Mouse (Mus musculus) heart, embryonic 16.5 days (tissue): ENCODE results near the gene Epb41. TPM values are rescaled to one million over a fixed set of nuclear protein-coding genes. Genes with fewer than 3 reads are reported as not detected.
A peak's percentile ranks its signal among the peaks of the same experiment; 100 is the strongest.

Experiments
- ATAC-seq: fragments of 200-750 bp; cut with Nextera tagmentation; replicated peaks from 2 replicates; pipeline ENCODE4 v1.8.0; 2017; ENCODE audit warnings: moderate number of reproducible peaks; ENCODE audit not compliant: insufficient read depth, low FRiP score; ENCODE audit errors: extremely low read depth
- H3K27ac ChIP-seq: fragments of 300-500 bp; sonication (generic); 2 replicates; pipeline ENCODE4 v1.5.1; 2014; ENCODE audit warnings: mild to moderate bottlenecking, low read length, control low read depth, moderate library complexity
- H3K27me3 ChIP-seq: fragments of 300-500 bp; sonication (generic); 2 replicates; pipeline ENCODE4 v1.6.1; 2014; ENCODE audit warnings: low read length, mixed read lengths; ENCODE audit not compliant: control insufficient read depth, insufficient read depth
- H3K36me3 ChIP-seq: fragments of 300-500 bp; sonication (generic); 2 replicates; pipeline ENCODE4 v1.6.1; 2014; ENCODE audit not compliant: control insufficient read depth, insufficient read depth
- H3K4me1 ChIP-seq: fragments of 300-500 bp; sonication (generic); 2 replicates; pipeline ENCODE4 v1.6.1; 2014; ENCODE audit warnings: low read length, mixed read lengths; ENCODE audit not compliant: control insufficient read depth, insufficient read depth
- H3K4me2 ChIP-seq: fragments of 300-500 bp; sonication (generic); 2 replicates; pipeline ENCODE4 v1.6.1; 2014; ENCODE audit warnings: low read depth, mild to moderate bottlenecking, control low read depth, low read length
- H3K4me3 ChIP-seq: fragments of 300-500 bp; sonication (generic); 2 replicates; pipeline ENCODE4 v1.5.1; 2014; ENCODE audit warnings: mild to moderate bottlenecking, control low read depth, low read length
- H3K9ac ChIP-seq: fragments of 300-500 bp; sonication (generic); 2 replicates; pipeline ENCODE4 v1.6.1; 2014; ENCODE audit warnings: low read length, control low read depth
- H3K9me3 ChIP-seq: fragments of 300-500 bp; sonication (generic); replicated peaks from 2 replicates; pipeline ENCODE4 v1.6.1; 2016; ENCODE audit warnings: low read length; ENCODE audit not compliant: control insufficient read depth
- WGBS: fragments of 180-500 bp; shearing (Covaris S2); extraction: QIAGEN DNeasy Blood & Tissue Kit; methylation state at CpG from one replicate; pipeline ENCODE4 v1.1.7; 2014; 5-methylcytosine and 5-hydroxymethylcytosine counted together
- polyA plus RNA-seq: library from polyadenylated mRNA; unstranded; fragments of >200 nt; fragmentation: Nextera tagmentation; extraction: Ambion mirVana; gene quantifications from 2 replicates; pipeline ENCODE4 v1.2.1, GENCODE M21; 2015

Epb41 gene
- polyA plus RNA-seq, 1 experiment from 2014 or later: 67.4 TPM

- 63% methylated on average over 5 of the region's 5 CpGs for WGBS
- H3K9ac ChIP-seq: no peak overlapping the region
- no peaks in the 10 kb centered on the region for H3K36me3 ChIP-seq
- no peak for ATAC-seq
- H3K9me3 ChIP-seq: no peaks in the 10 kb centered on the region
- H3K27ac ChIP-seq: no peak overlapping the region
- no peak overlapping the region for H3K4me3 ChIP-seq
- no peak overlapping the region for H3K4me2 ChIP-seq
- no peaks in the 10 kb centered on the region for H3K27me3 ChIP-seq
- H3K4me1 ChIP-seq: peaks cover 5% of the 10 kb centered on the region; the same call in 1 of the 2 replicates
These were observed 24.4 kb upstream of the Epb41 start for GRCm38 (mm10) chr4:132099548-132099947.

DNA sequence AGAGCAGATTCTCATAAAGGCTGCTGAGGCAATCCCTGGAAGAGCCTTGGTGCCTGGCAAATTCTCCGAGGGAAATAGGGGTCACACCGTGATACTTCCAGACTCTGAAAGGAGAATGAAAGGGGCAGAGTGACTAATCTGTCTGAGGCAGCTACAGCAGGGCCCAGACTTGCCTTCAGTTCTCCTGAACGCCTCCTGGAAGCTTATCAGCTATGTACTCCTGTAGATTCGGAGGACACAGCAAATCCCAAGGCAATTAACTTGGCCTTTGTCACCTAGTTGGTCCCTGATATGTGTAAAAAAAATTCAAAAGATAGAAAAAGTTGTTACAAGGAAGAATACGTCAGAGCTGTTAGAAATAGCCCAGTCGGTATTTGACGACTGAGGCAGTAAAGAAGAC, 19.9 kb upstream of the Epb41 start:
- peaks cover 5% of the 10 kb centered on the region; the same call in 1 of the 2 replicates for H3K4me1 ChIP-seq
- WGBS: 54% methylated on average over 7 of the region's 7 CpGs
- H3K9me3 ChIP-seq: no peaks in the 10 kb centered on the region
- H3K4me2 ChIP-seq: no peak overlapping the region
- no peak overlapping the region for H3K27ac ChIP-seq
- no peak overlapping the region for H3K9ac ChIP-seq
- H3K4me3 ChIP-seq: no peak overlapping the region
- H3K27me3 ChIP-seq: no peaks in the 10 kb centered on the region
- H3K36me3 ChIP-seq: no peaks in the 10 kb centered on the region
- no peak for ATAC-seq

DNA sequence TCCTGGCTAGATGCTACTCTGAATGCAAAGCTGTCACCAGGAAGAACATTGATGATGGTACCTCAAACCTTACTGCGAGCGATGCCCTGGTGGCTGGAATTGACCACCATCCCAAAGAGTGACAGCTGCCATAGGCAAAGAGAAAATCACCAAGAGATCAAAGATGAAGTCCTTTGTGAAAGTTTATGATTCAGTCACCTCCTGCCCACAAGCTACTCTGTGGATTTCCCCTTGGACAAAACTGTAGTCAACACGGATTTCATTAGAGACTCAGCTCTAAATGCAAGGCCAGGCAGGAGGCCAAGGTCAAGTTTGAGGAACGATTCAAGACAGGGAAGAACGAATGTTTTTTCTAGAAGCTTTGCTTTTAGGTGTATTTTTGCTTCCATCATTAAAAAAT, 18.8 kb upstream of the Epb41 start:
- Histone ChIP-seq H3K36me3 (no peaks in the 10 kb centered on the region), H3K9me3 (no peaks in the 10 kb centered on the region), H3K4me3 (no peak overlapping the region), H3K27ac (no peak overlapping the region), H3K4me2 (no peak overlapping the region), H3K9ac (no peak overlapping the region), H3K4me1 (no peaks in the 10 kb centered on the region), H3K27me3 (no peaks in the 10 kb centered on the region)
- no peak for ATAC-seq
- WGBS: 77% methylated on average over 5 of the region's 5 CpGs

DNA sequence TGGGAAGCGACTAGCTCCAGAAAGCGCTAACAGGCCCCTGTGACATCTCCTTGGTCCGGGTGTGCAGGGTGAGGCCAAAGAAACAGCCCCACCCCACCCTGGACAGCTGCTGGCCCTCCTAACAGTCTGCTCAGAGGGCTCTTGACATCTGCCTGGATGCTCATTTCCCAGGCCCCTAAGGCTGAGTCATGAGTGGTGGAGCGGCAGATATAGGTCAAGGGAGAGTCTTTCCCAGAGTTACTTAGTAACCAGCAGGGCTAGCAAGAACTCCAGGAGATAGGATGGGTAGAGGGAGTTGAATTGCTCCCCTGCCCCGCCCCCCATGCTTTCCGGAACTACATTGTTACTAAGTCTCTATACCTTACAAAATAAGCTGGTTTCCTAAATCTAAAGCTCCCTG, 18.0 kb upstream of the Epb41 start:
- H3K4me2 ChIP-seq: no peak overlapping the region
- H3K4me1 ChIP-seq: no peaks in the 10 kb centered on the region
- 67% methylated on average over 6 of the region's 6 CpGs for WGBS
- H3K27ac ChIP-seq: no peak overlapping the region
- H3K36me3 ChIP-seq: no peaks in the 10 kb centered on the region
- no peaks in the 10 kb centered on the region for H3K9me3 ChIP-seq
- no peaks in the 10 kb centered on the region for H3K27me3 ChIP-seq
- H3K9ac ChIP-seq: no peak overlapping the region
- H3K4me3 ChIP-seq: no peak overlapping the region
- no peak for ATAC-seq

DNA sequence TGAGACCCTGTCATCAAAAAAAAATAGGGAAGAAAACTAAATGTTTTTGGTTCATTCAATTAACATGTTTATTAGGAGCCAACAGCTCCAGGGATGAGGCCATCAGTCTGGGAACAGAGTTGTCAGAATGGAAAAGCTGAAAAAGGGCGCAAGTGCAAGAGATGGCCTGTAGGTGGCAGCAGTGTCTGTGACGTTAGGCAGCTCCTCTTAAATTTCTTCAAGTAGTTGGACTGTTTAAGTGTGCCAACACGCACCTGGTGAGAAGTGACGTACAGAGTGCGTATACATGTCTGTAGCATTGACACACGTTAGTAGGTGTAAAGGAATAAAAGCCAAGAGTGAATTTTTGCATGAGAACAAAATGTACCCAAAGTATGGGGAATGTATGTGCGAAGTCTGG, 13.8 kb upstream of the Epb41 start:
- Histone ChIP-seq H3K4me2 (no peak overlapping the region), H3K27ac (no peak overlapping the region), H3K9me3 (no peaks in the 10 kb centered on the region), H3K4me3 (no peak overlapping the region), H3K36me3 (no peaks in the 10 kb centered on the region), H3K4me1 (no peaks in the 10 kb centered on the region), H3K27me3 (no peaks in the 10 kb centered on the region), H3K9ac (no peak overlapping the region)
- ATAC-seq: no peak
- 16% methylated on average over 7 of the region's 7 CpGs for WGBS

DNA sequence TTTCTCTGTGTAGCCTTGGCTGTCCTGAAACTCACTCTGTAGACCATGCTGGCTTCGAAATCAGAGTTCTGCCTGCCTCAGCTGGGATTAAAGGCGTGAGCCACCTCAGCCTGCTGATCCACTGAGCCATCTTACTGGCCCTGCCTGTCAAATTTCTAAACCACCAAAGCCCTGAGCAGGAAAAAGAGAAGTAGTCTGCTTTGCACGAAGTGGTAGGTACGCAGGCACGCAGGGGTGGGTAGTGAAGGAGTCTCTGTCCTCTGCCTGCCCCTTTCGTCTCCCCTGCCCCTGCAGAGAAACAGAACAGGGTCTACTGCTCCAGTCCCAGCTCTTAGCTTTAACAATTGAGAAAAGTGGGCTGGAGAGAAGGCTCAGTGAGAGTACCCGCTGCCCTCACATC, 10.0 kb upstream of the Epb41 start:
- 82% methylated on average over 7 of the region's 7 CpGs for WGBS

GRCm38 (mm10) chr4:132080492-132080983, 5.4 kb upstream of the Epb41 start:
- H3K9ac ChIP-seq: no peak overlapping the region
- no peak overlapping the region for H3K4me2 ChIP-seq
- peaks cover 24% of the 10 kb centered on the region for H3K4me1 ChIP-seq
- ATAC-seq: no peak
- no peaks in the 10 kb centered on the region for H3K9me3 ChIP-seq
- H3K27me3 ChIP-seq: no peaks in the 10 kb centered on the region
- H3K27ac ChIP-seq: no peak overlapping the region
- WGBS: 59% methylated on average over 4 of the region's 4 CpGs
- H3K4me3 ChIP-seq: no peak overlapping the region
- no peaks in the 10 kb centered on the region for H3K36me3 ChIP-seq

More for the DNA sequence above, 10.0 kb upstream of the Epb41 start:
- no peaks in the 10 kb centered on the region for H3K27me3 ChIP-seq
- no peak overlapping the region for H3K4me3 ChIP-seq
- H3K9me3 ChIP-seq: no peaks in the 10 kb centered on the region
- ATAC-seq: no peak
- H3K36me3 ChIP-seq: no peaks in the 10 kb centered on the region
- no peak overlapping the region for H3K4me2 ChIP-seq
- no peak overlapping the region for H3K9ac ChIP-seq
- no peak overlapping the region for H3K27ac ChIP-seq
- no peaks in the 10 kb centered on the region for H3K4me1 ChIP-seq

- Histone ChIP-seq H3K9ac (no peak overlapping the region), H3K4me3 (no peak overlapping the region), H3K4me2 (peak overlapping the region; percentile 42; the same call in 1 of the 2 replicates), H3K9me3 (no peaks in the 10 kb centered on the region), H3K27ac (no peak overlapping the region), H3K27me3 (no peaks in the 10 kb centered on the region), H3K36me3 (no peaks in the 10 kb centered on the region), H3K4me1 (peaks cover 25% of the 10 kb centered on the region)
- 10% methylated on average over 19 of the region's 19 CpGs for WGBS
- no peak for ATAC-seq
These were observed 4.6 kb upstream of the Epb41 start for GRCm38 (mm10) chr4:132079555-132080275.

DNA sequence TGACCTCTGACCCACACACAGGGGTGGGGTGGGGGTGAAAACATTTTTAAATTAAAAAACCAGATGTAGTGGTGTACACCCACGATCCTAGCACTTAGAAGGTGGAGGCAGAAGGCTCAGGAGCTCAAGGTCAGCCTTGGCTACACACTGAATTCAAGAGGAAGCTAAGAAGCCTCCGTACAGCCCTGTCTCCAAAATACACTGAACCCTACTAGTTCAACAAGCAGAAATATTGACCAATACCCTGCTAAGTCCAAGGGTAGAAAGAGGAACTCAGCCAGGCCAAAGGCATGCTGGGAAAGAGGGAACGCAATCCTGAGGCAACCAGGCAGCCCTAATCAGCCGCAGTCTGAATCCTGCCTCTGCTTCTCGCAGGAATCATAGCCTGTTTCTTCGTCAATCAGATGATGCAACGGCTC, 3.2 kb upstream of the Epb41 start:
- Histone ChIP-seq H3K9ac (no peak overlapping the region), H3K4me1 (peaks cover 29% of the 10 kb centered on the region), H3K27ac (no peak overlapping the region), H3K9me3 (no peaks in the 10 kb centered on the region), H3K4me2 (no peak overlapping the region), H3K27me3 (no peaks in the 10 kb centered on the region), H3K4me3 (no peak overlapping the region), H3K36me3 (no peaks in the 10 kb centered on the region)
- ATAC-seq: no peak
- 54% methylated on average over 7 of the region's 7 CpGs for WGBS
